Mouse (Mus musculus) liver, adult (tissue): ENCODE data around the gene Irgm1.

Source experiments
- GATA4 ChIP-seq: IDR thresholded peaks from 2 replicates; pipeline ENCODE4 v1.6.1; 2014; ENCODE audit warnings: mild to moderate bottlenecking, low read length; ENCODE audit not compliant: insufficient replicate concordance

The Irgm1 gene

DNA sequence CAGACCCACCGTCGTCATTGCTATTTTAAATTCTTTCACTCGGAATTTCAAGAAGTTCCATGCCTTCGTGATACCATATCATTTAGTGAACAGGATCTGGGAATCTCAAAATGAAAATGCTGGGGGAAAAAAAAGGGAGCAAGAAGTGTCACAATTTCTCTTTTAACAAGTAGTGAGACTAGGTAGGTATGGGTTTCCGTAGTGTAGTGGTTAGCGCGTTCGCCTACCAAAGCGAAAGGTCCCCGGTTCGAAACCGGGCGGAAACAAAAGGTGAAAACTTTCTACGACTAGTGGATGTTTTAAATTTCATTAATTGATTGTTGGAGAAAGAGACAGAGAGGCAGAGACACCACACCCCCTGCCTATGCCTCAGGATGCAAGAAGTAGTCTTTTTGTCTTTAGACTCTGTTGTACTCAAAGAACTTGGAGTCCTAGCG is 47.9 kb downstream of the Irgm1 start:
- no peak for TF ChIP-seq GATA4

- no peak for TF ChIP-seq GATA4
Observed at GRCm38 (mm10) chr11:48822768-48823512, 48.5 kb downstream of the Irgm1 start.

DNA sequence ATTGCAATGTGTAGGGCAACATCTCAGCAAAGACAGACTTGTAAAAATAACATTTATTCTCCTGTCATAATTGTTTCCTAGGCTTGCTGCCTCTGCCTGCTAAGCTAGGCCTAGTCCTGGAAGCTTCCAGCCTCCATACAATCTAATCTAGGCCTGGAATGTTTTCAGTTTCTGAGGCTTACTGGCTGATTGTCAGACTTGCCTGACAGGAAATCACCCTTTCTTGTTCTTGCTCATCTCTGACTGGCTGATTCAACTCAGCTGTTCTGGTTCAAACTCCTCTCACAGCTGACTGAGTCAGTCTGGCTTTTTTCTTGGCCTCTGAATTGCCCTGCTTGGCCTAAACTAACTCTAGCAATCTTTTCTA is 51.2 kb downstream of the Irgm1 start:
- TF ChIP-seq GATA4 = peak; percentile 81; the same call in 1 of the 2 replicates

DNA sequence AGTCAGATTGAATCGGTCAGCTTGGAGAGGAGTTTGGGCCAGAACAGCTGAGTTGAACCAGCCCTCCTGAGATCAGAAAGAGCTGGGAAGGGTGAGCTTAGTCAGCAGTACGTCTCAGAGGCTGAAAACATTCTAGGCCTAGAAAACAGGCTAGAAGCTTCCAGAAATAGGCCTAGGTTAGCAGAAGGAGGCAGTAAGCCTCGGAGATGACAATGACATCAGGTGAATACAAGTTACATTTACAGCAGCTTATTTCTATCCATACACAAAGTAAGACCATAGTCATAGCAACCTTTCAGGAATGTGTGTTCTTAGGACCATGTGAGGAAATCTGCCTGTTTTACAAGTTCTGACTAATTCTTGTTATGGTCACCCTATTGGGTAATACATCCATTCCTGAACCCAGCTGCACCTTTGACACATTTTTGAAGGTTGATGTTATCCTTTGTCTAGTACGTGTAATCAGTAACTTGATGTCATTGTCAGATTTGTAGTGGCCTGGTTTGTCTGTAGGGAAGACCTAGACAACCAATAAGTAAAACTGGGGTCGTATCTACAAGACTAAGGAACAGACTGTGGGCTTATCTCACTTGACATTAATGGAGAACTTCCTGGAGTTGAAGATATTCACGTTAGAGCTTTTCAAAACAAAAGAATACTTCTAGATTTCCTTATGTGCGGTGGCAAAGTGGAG is 51.7 kb downstream of the Irgm1 start:
- no peak for TF ChIP-seq GATA4

DNA sequence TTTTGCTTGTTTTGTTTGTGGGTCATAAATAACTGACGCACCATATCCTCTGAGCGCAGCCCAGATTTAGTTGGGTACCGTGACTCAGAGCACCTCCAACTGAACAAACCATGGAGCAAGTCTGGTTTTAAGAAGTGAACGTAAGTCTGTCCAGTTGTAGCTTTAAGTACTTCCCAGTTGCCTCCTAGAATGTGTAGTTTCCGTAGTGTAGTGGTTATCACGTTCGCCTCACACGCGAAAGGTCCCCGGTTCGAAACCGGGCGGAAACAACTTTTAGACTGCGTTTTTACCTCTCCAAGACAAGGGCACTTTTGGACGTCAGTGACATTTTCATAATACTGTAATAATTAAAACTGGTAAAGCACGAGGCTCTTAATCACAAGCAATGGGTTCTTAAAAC is 53.1 kb downstream of the Irgm1 start:
- TF ChIP-seq GATA4 = peak; percentile 22; the same call in 1 of the 2 replicates

DNA sequence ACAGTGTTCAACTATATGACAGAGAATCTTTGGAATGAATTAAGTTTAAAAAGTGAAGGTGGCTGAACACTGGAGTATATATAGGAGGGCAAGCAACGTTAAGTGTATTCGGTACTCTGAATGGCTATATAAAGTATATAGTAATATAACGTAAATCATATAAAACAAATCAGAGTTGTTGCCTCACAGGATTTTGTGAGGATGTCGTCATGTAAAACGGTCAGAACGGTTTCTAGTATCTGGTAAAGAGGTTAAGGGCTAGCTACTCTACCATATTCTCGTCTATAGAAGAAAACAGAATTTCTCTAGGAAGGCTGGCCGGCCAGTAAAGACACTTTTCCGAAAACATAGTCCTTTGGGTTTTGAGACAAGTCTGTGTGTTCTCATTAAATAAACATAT is 53.7 kb downstream of the Irgm1 start:
- TF ChIP-seq GATA4 = no peak

GRCm38 (mm10) chr11:48816800-48817665 is 54.5 kb downstream of the Irgm1 start, which contains the start of gene Trim41:
TSS of gene Trim41 (minus strand) at chr11:48817353.
- TF ChIP-seq GATA4 = peak; percentile 25; the same call in 1 of the 2 replicates

DNA sequence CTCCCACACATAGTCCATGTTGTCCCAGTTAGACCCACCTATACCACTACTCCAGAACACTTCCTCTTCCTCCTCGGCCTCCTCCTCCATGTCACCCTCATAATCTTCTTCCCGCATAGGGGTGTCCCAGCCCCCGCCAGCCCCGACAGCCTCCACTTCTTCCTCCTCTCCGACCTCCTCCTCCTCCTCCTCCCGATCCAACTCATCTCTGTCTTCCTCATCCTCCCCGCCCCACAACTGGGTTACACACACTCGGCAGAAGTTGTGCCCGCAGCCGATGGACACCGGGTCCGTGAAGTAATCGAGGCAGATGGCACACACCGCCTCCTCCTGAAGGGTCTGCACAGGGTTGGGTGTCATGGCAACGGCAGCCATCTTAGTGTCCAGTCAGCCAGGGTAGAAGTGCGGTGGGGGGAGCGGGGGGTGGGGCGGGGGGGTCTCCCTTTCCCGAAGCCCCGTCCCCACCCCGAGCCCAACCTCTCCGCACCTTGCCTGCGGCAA is 55.2 kb downstream of the Irgm1 start:
- no peak for TF ChIP-seq GATA4

DNA sequence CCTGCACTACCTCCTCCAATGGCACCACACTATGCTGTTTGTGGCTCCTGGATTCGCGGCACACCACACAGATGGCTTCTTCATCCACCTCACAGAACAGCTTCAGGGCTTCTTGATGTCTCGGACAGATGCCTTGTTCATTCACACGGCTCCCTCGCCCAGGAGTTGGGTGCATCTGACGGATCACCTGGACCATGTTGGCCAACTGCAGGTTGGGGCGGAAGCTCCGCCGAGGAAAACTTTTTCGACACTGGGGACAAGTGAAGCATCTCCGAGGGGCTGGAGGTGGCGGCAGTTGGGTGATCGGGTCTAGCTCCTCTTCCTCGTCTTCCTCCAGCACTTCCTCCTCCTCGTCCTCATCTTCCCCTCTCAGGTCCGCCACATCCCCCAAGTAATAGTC is 55.6 kb downstream of the Irgm1 start:
- TF ChIP-seq GATA4 = no peak

DNA sequence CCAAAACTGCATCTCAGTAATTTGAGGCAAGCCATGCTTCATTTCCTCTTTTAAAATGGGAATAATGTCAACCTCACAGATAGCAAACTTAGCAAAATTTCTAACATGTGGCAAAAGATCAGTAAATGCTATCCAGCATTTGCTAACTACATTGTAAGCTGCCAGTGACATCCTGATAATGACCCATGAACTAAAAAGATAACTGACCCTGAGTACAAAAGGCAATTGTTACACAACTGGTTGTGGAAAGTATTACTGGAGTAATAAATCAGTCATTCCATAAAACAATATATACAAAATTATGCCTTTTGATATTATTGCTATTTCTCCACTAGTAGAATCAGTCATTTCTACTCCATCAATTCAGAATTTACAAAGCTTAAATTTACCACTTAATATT is 57.7 kb downstream of the Irgm1 start:
- peak; percentile 73; the same call in 1 of the 2 replicates for TF ChIP-seq GATA4
